Mouse (Mus musculus): Measurements from ENCODE around the gene Tcf12. TPM values are rescaled to one million over a fixed set of nuclear protein-coding genes. Genes with fewer than 3 reads are reported as not detected.

The Tcf12 gene
- total RNA-seq, 2 experiments from 2014 or later = 82.5 to 95.3 TPM

- no peak for DNase-seq
Observed at GRCm38 (mm10) chr9:71981071-71981470, 130.6 kb downstream of the Tcf12 start.

- no peak for DNase-seq
Observed at GRCm38 (mm10) chr9:71980579-71980978, 131.1 kb downstream of the Tcf12 start.

DNA sequence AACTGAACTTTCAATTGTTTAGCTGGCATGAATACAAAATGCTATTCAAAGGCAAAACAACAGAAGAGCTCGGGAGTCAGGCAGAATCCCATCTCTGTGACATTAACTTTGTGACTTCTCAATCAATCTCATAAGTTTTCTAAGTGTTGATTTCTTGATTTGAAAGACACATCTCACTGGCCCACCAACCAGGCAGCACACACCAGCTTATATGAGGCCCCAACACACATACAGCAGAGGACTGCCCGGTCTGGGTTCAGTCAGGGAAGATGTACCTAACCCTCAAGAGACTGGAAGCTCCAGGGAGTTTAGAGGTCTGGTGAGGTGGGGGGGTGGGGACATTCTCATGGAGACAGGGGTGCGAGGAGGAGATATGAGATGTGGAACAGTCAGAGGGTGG, 132.8 kb downstream of the Tcf12 start:
- no peak for DNase-seq

DNA sequence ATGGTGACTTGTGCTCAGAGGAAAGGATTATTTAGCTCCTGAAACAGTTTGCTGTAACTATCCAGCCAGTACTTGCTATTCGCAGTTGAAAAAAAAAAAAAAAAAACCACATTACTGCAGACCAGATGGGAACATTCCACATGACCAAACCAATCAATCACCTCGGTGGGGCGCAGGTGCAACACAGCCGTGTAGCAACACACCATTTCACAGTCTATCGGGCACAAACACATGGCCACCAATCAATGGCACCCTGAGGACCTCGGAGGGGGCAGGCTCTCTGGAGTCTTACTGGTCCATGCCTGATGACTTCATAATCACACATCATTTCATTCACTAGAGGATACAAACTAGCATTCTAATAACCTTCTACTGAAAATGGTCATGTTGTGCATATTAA, 135.6 kb downstream of the Tcf12 start:
- no peak for DNase-seq

GRCm38 (mm10) chr9:71975141-71975540, 136.5 kb downstream of the Tcf12 start:
- DNase-seq = no peak

DNA sequence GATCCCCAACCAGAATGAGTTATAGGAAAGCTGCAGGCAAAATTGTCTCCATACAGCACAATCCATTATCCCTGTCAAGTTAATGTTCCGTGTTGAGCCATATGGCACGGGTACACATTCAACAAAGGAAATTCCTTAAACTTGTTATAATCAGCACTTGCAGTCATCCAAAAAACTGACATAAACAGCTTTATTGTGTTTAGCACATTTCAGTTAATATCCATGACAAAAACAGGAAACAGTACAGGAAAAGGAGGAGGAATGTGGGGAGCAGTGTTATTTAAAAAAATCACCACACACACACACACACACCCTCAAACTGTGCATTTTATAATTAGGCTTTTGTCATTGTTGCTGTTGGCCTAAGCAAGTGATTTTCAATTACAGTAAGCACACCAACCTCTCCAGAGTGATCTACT, 137.1 kb downstream of the Tcf12 start:
- DNase-seq = no peak

- no peak for DNase-seq
Observed at GRCm38 (mm10) chr9:71964039-71964438, 147.6 kb downstream of the Tcf12 start.

- DNase-seq = no peak
Observed at GRCm38 (mm10) chr9:71960026-71960396, 151.7 kb downstream of the Tcf12 start.

DNA sequence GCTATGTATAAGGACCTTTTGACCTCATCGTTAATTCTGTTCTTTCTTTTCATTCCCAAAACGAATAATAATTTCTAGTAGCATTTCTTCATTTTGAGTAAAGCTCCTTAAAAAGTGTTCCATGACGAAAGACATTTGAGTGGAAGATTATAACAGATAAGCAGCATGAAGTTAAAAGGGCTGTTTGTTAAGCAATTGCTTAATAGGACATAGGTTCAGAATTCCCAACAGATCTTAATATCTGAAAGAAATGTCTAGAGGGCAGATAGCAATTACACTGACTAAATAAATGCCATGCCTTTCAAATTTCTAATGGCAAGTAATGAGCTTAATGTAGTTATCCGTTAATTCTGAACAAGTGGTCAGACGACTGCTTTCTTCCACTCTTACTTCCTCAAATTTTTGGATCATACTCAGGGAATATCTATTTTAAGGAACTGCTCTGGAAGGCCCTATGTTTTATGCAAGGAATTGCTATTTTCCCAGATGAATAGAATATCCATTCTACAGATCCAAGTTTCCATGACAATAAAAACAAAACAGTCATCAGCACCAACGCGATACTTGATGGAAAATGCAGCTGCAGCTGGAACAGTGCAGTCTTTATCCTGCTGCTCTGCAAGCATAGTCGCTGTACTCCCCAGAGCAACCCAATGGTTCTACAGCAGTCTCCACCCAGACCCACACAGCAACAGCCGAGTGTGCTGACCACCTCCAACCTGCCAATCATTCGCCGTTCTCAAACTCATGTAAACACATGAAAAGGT, 152.2 kb downstream of the Tcf12 start:
- DNase-seq = peak; percentile 14

- no peak for DNase-seq
Observed at GRCm38 (mm10) chr9:71953217-71953616, 158.5 kb downstream of the Tcf12 start.

DNA sequence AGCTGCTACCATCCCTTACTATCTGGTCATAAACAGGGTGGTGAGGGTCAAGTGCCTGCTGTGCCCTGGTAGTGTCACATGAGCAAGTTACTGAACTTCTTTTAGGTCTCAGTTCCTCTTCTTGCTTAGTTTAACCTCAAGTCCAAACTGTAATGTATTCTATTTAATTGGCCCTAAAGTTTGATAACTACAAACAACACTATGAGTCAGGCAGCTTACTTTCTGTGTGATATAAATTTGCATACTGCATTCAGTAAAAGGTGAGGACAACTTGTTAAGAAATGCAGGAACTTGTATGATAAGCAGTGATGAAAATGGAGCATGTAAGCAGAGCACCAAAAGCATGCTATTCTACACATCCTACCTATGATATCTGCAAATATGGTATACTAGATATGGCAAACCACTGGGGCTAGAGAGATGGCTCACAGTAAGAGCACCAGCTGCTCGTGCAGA, 159.0 kb downstream of the Tcf12 start:
- no peak for DNase-seq

DNA sequence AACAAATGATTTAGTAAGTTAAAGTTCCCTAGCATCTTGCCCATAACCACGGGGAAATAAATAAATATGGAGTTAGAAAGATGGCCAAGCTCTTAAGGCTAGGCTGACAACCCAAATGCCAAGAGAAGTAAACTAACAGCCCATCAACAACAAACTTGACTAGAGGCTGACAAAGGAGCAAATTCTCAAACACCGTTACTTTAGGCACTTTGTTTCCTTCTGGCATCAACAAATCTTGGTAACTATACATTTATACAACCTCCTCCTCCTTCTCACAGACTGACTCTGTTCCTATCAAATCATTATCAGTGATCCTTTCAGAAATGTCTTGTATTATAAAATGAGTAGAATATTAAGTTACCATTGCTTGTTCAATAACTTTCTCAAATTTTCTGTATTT, 159.7 kb downstream of the Tcf12 start:
- DNase-seq = no peak

DNA sequence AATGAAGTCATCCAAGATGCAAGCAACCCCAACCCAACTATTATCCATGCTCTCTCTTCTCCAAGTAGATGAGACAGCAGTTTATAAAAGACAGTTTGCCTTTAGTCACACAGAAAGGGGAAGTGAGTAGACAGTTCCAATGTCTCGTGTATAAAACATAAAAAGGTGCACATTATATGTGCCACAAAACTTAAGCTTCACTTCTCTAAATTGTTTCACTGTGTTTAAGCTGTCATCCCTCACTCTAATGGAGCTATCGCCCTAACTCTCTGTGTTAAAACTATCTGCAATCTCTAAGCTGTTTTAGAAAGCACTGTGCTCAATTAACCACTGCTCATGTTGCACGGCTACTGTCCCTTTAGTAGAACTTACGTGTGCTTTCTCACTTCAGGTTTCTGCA, 160.3 kb downstream of the Tcf12 start:
- DNase-seq = no peak

- no peak for DNase-seq
Observed at GRCm38 (mm10) chr9:71944801-71945200, 166.9 kb downstream of the Tcf12 start.

GRCm38 (mm10) chr9:71942424-71942823, 169.2 kb downstream of the Tcf12 start:
- DNase-seq = no peak

DNA sequence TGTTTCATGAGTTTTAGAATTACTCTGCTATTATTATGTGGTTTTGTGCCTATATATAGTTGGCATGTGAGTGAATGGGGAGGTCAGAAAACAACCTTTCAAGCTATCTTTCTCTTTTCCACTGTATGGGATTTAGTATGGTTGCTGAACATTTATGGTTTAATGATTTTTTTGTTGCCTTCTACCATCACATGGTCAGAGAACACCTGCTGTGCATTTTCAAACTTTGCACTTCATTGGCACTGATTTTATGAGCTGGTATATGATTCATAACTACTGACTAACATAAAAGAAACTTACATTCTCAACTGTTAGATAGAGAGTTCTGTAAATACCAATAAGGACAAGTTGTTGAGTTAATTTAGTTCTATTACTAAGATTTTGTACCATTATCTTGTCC, 171.7 kb downstream of the Tcf12 start:
- no peak for DNase-seq

- no peak for DNase-seq
Observed at GRCm38 (mm10) chr9:71936199-71936598, 175.5 kb downstream of the Tcf12 start.

GRCm38 (mm10) chr9:71934833-71935232, 176.8 kb downstream of the Tcf12 start:
- DNase-seq = peak; percentile 21

DNA sequence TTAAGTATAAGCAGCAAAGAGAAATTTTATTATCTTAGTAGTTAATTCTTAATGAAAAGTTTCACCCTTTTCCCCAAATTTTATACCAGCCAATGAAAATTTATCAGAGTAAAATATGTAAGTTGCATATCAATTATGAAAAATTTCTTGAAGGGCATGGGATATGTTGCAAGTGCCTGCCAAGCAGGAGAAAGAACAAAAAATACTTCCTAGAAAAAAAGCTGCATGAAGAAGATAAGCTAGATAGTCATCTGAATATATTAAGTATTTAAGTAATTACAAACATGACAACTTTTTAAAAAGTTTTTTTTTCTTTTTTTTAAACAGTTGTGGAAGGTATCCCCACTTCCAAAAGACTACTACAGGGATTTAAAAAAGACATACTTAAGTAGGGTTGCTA, 179.7 kb downstream of the Tcf12 start:
- DNase-seq = no peak

DNA sequence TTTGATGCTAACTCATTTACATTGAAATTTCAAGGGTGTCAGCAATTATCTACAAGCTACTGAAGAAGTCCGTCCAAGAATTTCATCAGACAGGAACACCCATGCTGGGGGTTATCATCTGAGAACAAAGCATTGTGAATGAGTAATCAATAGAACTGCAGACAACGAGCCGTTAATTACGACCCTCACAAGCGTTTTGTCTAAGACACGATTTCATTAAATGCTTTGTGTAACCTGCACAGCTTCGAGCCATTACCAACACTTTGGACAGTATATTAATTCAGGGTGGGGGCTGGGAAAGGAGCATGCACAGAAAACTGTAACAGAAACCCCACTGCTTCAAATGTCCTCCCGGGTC, 180.3 kb downstream of the Tcf12 start:
- no peak for DNase-seq

GRCm38 (mm10) chr9:71930431-71931357, 181.0 kb downstream of the Tcf12 start:
- no peak for DNase-seq

DNA sequence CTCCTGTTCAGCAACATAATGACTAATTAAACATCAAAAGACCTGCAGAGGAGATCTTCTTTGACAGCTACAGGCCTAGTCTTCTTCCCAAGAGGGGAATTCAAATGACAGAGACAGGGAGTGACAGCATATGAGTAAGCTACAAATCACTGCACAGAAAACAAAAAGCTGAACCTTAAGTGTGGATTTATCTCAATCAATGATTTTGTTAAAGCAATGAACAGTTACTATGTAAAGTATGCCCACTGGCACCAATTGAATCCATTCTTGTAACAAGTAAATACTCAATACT, 195.1 kb downstream of the Tcf12 start:
- no peak for DNase-seq

GRCm38 (mm10) chr9:71915871-71916661, 195.6 kb downstream of the Tcf12 start:
- DNase-seq = no peak

Measured in adrenal gland, postnatal 10 days (tissue).